Mouse (Mus musculus): ENCODE data around the gene Inppl1. TPM values are rescaled to one million over a fixed set of nuclear protein-coding genes. Genes with fewer than 3 reads are reported as not detected.

The Inppl1 gene
- polyA plus RNA-seq (2011; ENCODE audit: insufficient read depth, insufficient read length, low replicate concordance, missing spikeins): 9.4 and 22.7 TPM in 2 replicates

DNA sequence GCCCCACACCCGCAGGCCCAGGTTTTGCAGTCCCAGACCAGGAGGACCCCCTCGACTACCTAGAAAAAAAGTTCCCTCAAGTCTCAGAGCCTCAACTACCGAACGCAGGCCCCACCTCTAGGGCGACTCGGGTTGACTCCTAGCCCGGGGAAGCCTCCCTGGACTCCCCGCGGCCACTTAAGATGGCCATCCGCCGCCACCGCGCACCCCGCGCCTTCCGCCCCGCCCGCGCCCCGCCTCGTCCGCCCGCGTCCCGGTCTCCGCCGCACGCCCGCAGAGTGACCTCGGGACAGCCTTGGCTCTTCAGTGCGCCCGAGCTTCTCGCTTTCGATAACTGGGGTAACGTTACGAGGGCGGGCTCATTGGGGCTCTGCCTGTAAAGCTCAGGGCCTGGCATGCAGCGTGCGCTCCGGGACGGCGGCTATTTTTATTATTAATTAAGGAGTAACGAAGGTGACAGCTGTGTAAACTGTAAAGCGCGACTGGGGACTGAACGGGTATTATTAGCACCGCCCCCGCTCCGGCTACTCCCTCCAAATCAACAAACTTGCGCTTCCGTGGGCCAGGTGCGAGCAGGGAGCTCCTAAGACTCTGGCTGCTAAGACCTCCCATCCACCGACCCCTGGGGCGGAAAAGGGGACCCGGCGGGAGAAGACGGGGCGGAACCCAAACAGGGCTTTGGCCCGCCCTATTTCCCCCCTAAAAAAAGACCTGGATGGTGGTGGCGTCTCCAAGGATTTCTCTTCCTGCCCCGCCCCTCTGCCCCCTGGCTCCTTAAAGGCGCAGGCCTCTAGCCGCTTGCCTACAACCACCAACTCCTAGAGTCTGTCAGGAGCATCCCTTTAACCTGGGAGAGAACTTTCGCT is at the start of gene Inppl1:
Gene Inppl1 (minus strand): TSS at position 624 of the 866 bp plus-strand sequence.
- Histone ChIP-seq H3K27ac (ENCODE audit: control insufficient read depth, insufficient read depth, low read depth, low read length, poor library complexity) (0 out of 2 replicates have a peak within 1 kb of the TSS, but pooled peaks have one; percentile 14), H3K4me1 (ENCODE audit: control insufficient read depth, insufficient read depth, low read length) (no peaks in the 10 kb centered on the region), H3K4me3 (replicated peaks; ENCODE audit: control insufficient read depth, low read depth, low read length) (peak within 1 kb of the TSS; percentile 61)
- WGBS: 4% methylated on average over 62 of the region's 64 CpGs
- TF ChIP-seq POLR2A (IDR thresholded peaks at IDR 0.05; ENCODE audit: borderline replicate concordance, control insufficient read depth, low read depth, low read length) (no peak), CTCF (IDR thresholded peaks at IDR 0.05; ENCODE audit: control insufficient read depth, insufficient read depth, low read length) (no peak)

GRCm38 (mm10) chr7:101886274-101886673 is 48.2 kb upstream of the Inppl1 start:
- WGBS: 82% methylated on average over 6 of the region's 6 CpGs
- no peak overlapping the region for H3K4me3 ChIP-seq (replicated peaks; ENCODE audit: control insufficient read depth, low read depth, low read length)
- TF ChIP-seq CTCF (IDR thresholded peaks at IDR 0.05; ENCODE audit: control insufficient read depth, insufficient read depth, low read length) (no peak), POLR2A (IDR thresholded peaks at IDR 0.05; ENCODE audit: borderline replicate concordance, control insufficient read depth, low read depth, low read length) (no peak)
- no peak overlapping the region for H3K27ac ChIP-seq (ENCODE audit: control insufficient read depth, insufficient read depth, low read depth, low read length, poor library complexity)
- H3K4me1 ChIP-seq (ENCODE audit: control insufficient read depth, insufficient read depth, low read length): no peaks in the 10 kb centered on the region

GRCm38 (mm10) chr7:101884160-101884559 is 46.1 kb upstream of the Inppl1 start:
- TF ChIP-seq POLR2A (IDR thresholded peaks at IDR 0.05; ENCODE audit: borderline replicate concordance, control insufficient read depth, low read depth, low read length) (no peak), CTCF (IDR thresholded peaks at IDR 0.05; ENCODE audit: control insufficient read depth, insufficient read depth, low read length) (no peak)
- WGBS: 84% methylated on average over 4 of the region's 4 CpGs
- H3K4me3 ChIP-seq (replicated peaks; ENCODE audit: control insufficient read depth, low read depth, low read length): no peak overlapping the region
- no peaks in the 10 kb centered on the region for H3K4me1 ChIP-seq (ENCODE audit: control insufficient read depth, insufficient read depth, low read length)
- H3K27ac ChIP-seq (ENCODE audit: control insufficient read depth, insufficient read depth, low read depth, low read length, poor library complexity): no peak overlapping the region

DNA sequence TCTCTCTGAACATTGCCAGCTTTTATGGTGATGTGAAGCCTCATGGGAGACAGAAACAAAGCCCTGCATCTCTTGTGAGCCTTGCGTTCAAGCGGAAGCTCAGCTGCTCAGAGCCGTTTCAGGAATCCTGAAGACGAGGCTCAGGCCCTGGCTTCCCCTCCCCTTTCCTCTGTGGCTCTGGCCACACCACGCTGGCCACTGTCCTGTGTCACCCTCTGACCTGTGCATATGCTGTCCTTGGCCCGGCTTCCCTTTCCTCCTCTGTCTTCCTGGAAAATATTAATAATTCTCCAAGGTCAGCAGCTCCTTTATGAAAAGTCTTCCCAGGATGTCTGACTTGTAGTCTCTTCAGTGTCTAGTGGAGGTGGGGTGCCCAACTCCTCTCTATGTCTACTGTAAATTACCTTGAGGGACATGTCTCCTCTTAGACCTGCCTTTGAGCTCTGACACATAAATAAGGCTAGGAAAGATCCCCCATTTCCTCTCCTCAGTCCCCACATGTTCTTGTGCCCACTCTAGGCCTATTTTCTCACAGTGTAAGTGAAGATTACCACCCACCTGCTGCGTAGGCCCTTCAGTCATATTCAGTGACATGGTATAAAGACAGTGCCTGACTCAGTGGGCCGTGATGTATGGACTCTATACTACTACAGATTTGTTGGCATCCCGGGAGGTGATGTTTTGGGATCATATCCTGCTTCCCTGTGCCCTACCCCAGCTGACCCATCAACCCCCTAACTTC is 44.6 kb upstream of the Inppl1 start:
- no peaks in the 10 kb centered on the region for H3K4me1 ChIP-seq (ENCODE audit: control insufficient read depth, insufficient read depth, low read length)
- no peak overlapping the region for H3K27ac ChIP-seq (ENCODE audit: control insufficient read depth, insufficient read depth, low read depth, low read length, poor library complexity)
- H3K4me3 ChIP-seq (replicated peaks; ENCODE audit: control insufficient read depth, low read depth, low read length): no peak overlapping the region
- TF ChIP-seq POLR2A (IDR thresholded peaks at IDR 0.05; ENCODE audit: borderline replicate concordance, control insufficient read depth, low read depth, low read length) (no peak), CTCF (IDR thresholded peaks at IDR 0.05; ENCODE audit: control insufficient read depth, insufficient read depth, low read length) (no peak)
- 78% methylated on average over 9 of the region's 9 CpGs for WGBS

DNA sequence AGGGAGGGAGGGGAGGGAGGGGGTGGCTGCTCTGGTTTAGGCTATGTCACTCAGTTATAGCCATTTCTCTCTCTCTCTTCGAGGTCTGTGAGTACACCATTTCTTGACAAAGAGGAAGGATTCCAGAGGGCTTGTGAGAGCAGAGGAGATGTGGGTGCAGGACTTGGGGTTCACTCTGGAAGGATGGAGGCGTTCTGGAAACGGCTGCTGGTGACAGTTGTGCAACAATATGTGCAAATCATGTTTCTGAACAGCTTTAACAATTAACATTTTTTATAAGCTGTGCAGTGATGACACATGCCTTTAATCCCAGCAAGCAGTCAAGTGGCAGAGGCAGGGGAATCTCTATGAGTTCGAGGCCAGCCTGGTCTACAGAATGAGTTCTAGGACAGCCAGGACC is 42.8 kb upstream of the Inppl1 start:
- TF ChIP-seq CTCF (IDR thresholded peaks at IDR 0.05; ENCODE audit: control insufficient read depth, insufficient read depth, low read length) (no peak), POLR2A (IDR thresholded peaks at IDR 0.05; ENCODE audit: borderline replicate concordance, control insufficient read depth, low read depth, low read length) (no peak)
- WGBS: 43% methylated on average over 4 of the region's 4 CpGs
- Histone ChIP-seq H3K4me3 (replicated peaks; ENCODE audit: control insufficient read depth, low read depth, low read length) (no peak overlapping the region), H3K4me1 (ENCODE audit: control insufficient read depth, insufficient read depth, low read length) (no peaks in the 10 kb centered on the region), H3K27ac (ENCODE audit: control insufficient read depth, insufficient read depth, low read depth, low read length, poor library complexity) (no peak overlapping the region)

GRCm38 (mm10) chr7:101875978-101876377 is 37.9 kb upstream of the Inppl1 start:
- Histone ChIP-seq H3K4me3 (replicated peaks; ENCODE audit: control insufficient read depth, low read depth, low read length) (no peak overlapping the region), H3K4me1 (ENCODE audit: control insufficient read depth, insufficient read depth, low read length) (no peaks in the 10 kb centered on the region; the same call in 1 of the 2 replicates), H3K27ac (ENCODE audit: control insufficient read depth, insufficient read depth, low read depth, low read length, poor library complexity) (no peak overlapping the region)
- TF ChIP-seq CTCF (IDR thresholded peaks at IDR 0.05; ENCODE audit: control insufficient read depth, insufficient read depth, low read length): no peak
- TF ChIP-seq POLR2A (IDR thresholded peaks at IDR 0.05; ENCODE audit: borderline replicate concordance, control insufficient read depth, low read depth, low read length): no peak
- WGBS: 94% methylated on average over 1 of the region's 1 CpGs

DNA sequence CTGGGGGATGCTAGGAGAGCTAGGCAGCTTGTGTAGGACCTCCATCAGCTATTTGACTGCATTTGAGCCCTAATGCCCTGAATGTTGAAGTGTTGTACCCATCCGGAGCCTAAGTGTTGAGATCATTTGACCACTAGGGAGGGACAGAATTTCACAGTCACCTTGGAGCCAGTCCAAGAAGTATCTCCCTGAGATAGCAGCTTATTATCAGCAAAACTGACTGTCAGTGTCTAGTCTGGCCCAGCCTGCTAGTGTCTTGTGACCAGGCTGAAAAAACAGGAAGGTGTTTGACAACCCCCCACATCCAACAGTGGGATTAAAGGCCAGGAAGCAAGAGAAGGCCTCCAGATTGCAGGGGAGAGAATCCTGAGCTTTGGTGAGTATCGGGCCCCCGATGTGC is 33.3 kb upstream of the Inppl1 start:
- TF ChIP-seq POLR2A (IDR thresholded peaks at IDR 0.05; ENCODE audit: borderline replicate concordance, control insufficient read depth, low read depth, low read length) (no peak), CTCF (IDR thresholded peaks at IDR 0.05; ENCODE audit: control insufficient read depth, insufficient read depth, low read length) (no peak)
- H3K4me1 ChIP-seq (ENCODE audit: control insufficient read depth, insufficient read depth, low read length): no peaks in the 10 kb centered on the region; the same call in 1 of the 2 replicates
- WGBS: 69% methylated on average over 3 of the region's 3 CpGs
- no peak overlapping the region for H3K27ac ChIP-seq (ENCODE audit: control insufficient read depth, insufficient read depth, low read depth, low read length, poor library complexity)
- no peak overlapping the region for H3K4me3 ChIP-seq (replicated peaks; ENCODE audit: control insufficient read depth, low read depth, low read length)

- Histone ChIP-seq H3K4me3 (replicated peaks; ENCODE audit: control insufficient read depth, low read depth, low read length) (no peak within 1 kb of the TSS), H3K27ac (ENCODE audit: control insufficient read depth, insufficient read depth, low read depth, low read length, poor library complexity) (no peak within 1 kb of the TSS), H3K4me1 (ENCODE audit: control insufficient read depth, insufficient read depth, low read length) (no peaks in the 10 kb centered on the region; the same call in 1 of the 2 replicates)
- TF ChIP-seq POLR2A (IDR thresholded peaks at IDR 0.05; ENCODE audit: borderline replicate concordance, control insufficient read depth, low read depth, low read length) (no peak), CTCF (IDR thresholded peaks at IDR 0.05; ENCODE audit: control insufficient read depth, insufficient read depth, low read length) (no peak)
- 74% methylated on average over 2 of the region's 2 CpGs for WGBS
Measured at GRCm38 (mm10) chr7:101870629-101871028, 32.6 kb upstream of the Inppl1 start, which contains the start of gene Folr1. TSS of gene Folr1 (minus strand) at chr7:101870788.
